Mouse (Mus musculus) small intestine, adult 2 months (tissue): ENCODE measurements around the gene Mecom. TPM values are rescaled to one million over a fixed set of nuclear protein-coding genes. Genes with fewer than 3 reads are reported as not detected.
A peak's percentile ranks its signal among the peaks of the same experiment; 100 is the strongest.

Source experiments
- H3K27ac ChIP-seq: fragments of 200-500 bp; 2 replicates; pipeline ENCODE4 v1.5.1; 2012; ENCODE audit warnings: low read depth, low read length, control low read depth, inconsistent platforms; ENCODE audit not compliant: insufficient read depth
- H3K27me3 ChIP-seq: fragments of 200-500 bp; 2 replicates; pipeline ENCODE4 v1.6.1; 2012; ENCODE audit warnings: mild to moderate bottlenecking, moderate library complexity, low read length, inconsistent platforms; ENCODE audit not compliant: control insufficient read depth, insufficient read depth
- H3K36me3 ChIP-seq: fragments of 200-500 bp; 2 replicates; pipeline ENCODE4 v1.6.1; 2012; ENCODE audit warnings: mild to moderate bottlenecking, low read length, control low read depth, inconsistent platforms; ENCODE audit not compliant: control insufficient read depth, insufficient read depth
- H3K4me1 ChIP-seq: fragments of 200-500 bp; 2 replicates; pipeline ENCODE4 v1.6.1; 2012; ENCODE audit warnings: low read length, inconsistent platforms, mixed read lengths; ENCODE audit not compliant: control insufficient read depth, insufficient read depth, insufficient read length
- H3K4me3 ChIP-seq: fragments of 200-500 bp; 2 replicates; pipeline ENCODE4 v1.5.1; 2012; ENCODE audit warnings: low read depth, mild to moderate bottlenecking, control low read depth, inconsistent platforms, low read length, moderate library complexity
- CTCF ChIP-seq: fragments of 200-500 bp; IDR thresholded peaks from 2 replicates; pipeline ENCODE4 v1.5.1; 2012; ENCODE audit warnings: low read depth, mild to moderate bottlenecking, control low read depth, inconsistent platforms, low read length, moderate library complexity, mixed read lengths; ENCODE audit not compliant: insufficient replicate concordance, insufficient read length; ENCODE audit errors: extremely low read depth
- POLR2A ChIP-seq: fragments of 200-500 bp; IDR thresholded peaks from 2 replicates; pipeline ENCODE4 v1.6.1; 2012; ENCODE audit warnings: low read depth, mild to moderate bottlenecking, control low read depth, inconsistent platforms, low read length, moderate library complexity
- WGBS: fragments of 180-500 bp; shearing (Covaris S2); methylation state at CpG from one replicate; pipeline ENCODE4 v1.1.7; 2018; 5-methylcytosine and 5-hydroxymethylcytosine counted together
- polyA plus RNA-seq: library from polyadenylated mRNA; depleted of rRNA; stranded (reverse); fragments of >200 nt; gene quantifications from 2 replicates; pipeline ENCODE4 v1.2.3, GENCODE M21; 2012

Gene Mecom
- polyA plus RNA-seq, 1 experiment, result 2.8 TPM

DNA sequence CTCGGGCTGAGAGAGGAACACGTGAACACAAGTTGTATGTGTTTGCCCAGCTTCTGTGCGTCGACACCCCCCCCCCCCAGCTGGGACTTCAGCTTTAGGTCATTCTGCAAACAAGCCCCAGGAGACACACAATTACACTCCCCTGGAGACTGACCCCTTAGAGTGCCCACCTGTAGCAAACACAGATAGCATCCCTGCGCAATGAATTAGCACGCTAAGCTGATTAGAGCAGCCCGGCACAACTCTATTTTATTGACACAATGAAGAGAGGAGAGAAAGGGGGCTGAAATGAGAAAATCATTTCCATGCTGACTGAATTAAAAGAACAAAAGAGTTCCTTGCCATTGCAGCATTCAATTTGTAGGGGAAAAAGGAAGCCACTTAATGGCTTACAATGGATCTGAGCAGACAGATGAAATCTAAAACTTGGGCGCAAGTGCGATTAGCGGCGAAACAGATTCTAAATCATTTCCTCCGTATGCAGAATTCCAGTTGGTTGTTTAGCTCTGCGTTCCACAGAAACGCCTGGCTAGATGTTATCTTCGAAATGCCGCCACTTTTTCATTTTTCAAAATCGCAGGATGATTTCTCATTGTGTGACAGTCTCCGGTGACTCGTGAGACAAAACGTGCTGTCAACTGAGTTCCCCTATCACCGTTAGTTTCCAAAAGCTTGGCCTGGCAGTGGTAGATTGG, 328.5 kb downstream of the Mecom start:
- Histone ChIP-seq H3K27ac (no peak overlapping the region), H3K27me3 (no peaks in the 10 kb centered on the region), H3K36me3 (no peaks in the 10 kb centered on the region), H3K4me3 (no peak overlapping the region), H3K4me1 (peaks cover 6% of the 10 kb centered on the region; the same call in 1 of the 2 replicates)
- TF ChIP-seq POLR2A (no peak), CTCF (no peak)
- WGBS, result 55% methylated on average over 21 of the region's 21 CpGs

- WGBS, result 32% methylated on average over 4 of the region's 4 CpGs
- Histone ChIP-seq H3K27ac (0 out of 2 replicates have a peak overlapping the region, but pooled peaks have one; percentile 37), H3K4me3 (no peak overlapping the region), H3K36me3 (no peaks in the 10 kb centered on the region), H3K27me3 (no peaks in the 10 kb centered on the region), H3K4me1 (peaks cover 11% of the 10 kb centered on the region; the same call in 1 of the 2 replicates)
- no peak for TF ChIP-seq POLR2A
- TF ChIP-seq CTCF, result no peak
These were observed 333.2 kb downstream of the Mecom start for GRCm38 (mm10) chr3:30214607-30215006.

DNA sequence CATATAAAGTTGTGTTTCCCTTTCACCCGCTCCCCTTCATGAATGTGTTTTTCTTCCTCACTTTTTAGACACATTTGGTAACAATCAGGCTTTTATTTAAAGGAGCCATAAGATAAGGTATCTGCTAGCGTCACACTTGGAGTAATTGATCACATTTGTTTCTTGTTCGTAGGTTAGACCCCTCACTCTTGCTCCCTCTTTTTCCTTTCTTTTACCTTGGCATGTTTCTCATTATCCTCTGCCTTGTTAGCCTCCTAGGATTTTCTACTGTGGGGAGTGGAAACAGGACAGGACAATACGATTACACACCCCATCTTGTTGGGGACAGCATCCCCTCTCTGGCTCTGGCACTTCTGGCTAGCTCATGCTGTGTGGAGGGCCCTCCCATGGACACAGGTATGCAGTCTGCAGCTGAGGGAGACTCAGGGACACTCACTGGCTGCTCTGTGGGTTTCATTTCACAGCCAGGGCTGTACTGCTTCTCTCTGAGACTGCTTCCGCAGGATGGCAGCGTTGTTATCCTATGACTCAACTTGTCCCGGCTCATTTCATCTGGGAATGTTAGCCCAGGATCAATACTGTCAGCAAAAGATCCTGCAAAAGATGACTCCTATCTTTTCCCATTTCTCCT, 334.2 kb downstream of the Mecom start:
- no peak for TF ChIP-seq POLR2A
- TF ChIP-seq CTCF, result peak; percentile 10; the same call in 1 of the 2 replicates
- peak overlapping the region; percentile 17; the same call in 1 of the 2 replicates for H3K27ac ChIP-seq
- WGBS, result 52% methylated on average over 7 of the region's 7 CpGs

DNA sequence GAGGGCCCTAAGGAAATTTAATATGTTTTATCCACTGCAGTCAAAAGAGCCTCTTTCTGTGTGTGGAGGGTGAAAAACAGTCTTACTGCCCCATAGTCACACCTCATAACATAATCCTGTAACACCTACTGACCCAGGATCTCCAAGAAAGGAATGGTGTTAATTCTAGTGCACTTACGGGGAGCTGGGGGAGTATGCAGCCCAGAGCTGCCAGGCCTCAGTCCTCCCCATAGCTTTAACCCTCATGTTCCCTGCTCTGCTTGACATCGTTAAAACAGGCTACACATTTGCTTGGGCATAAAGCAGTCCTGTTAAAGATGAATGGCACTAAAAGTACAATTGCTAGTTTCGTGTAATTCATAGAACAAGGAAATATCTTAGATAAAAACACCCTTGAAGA, 335.0 kb downstream of the Mecom start:
- 62% methylated on average over 3 of the region's 3 CpGs for WGBS
- H3K27me3 ChIP-seq, result no peaks in the 10 kb centered on the region
- TF ChIP-seq POLR2A (no peak), CTCF (no peak)
- H3K4me1 ChIP-seq, result peaks cover 9% of the 10 kb centered on the region; the same call in 1 of the 2 replicates
- no peak overlapping the region for H3K4me3 ChIP-seq
- no peak overlapping the region for H3K27ac ChIP-seq
- H3K36me3 ChIP-seq, result no peaks in the 10 kb centered on the region

More for the DNA sequence above, 334.2 kb downstream of the Mecom start:
- no peaks in the 10 kb centered on the region for H3K36me3 ChIP-seq
- H3K4me1 ChIP-seq, result peaks cover 11% of the 10 kb centered on the region; the same call in 1 of the 2 replicates
- no peak overlapping the region for H3K4me3 ChIP-seq
- H3K27me3 ChIP-seq, result no peaks in the 10 kb centered on the region

GRCm38 (mm10) chr3:30209131-30209530, 338.7 kb downstream of the Mecom start:
- Histone ChIP-seq H3K4me3 (no peak overlapping the region), H3K27me3 (no peaks in the 10 kb centered on the region), H3K4me1 (peaks cover 4% of the 10 kb centered on the region; the same call in 1 of the 2 replicates), H3K27ac (no peak overlapping the region), H3K36me3 (no peaks in the 10 kb centered on the region)
- no peak for TF ChIP-seq CTCF
- TF ChIP-seq POLR2A, result no peak

DNA sequence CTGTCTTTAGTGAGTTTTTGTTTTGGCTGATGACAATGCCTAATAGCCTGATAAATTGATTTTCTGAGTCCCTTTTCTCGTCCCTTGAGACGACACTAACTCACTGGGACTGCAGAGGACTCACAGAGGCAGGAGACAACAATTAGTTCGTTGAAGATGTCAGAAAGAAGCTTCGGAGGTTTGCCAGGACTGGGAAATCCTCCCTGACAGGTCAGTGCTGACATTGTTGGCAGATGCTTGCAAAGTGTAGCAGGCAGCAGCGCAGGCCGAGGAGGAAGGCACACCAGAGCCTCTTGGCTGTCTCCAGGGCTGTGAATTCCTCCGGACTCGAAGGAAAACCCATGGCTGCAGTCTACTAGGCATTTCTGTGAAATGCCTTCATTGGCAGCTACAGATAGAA, 339.9 kb downstream of the Mecom start:
- TF ChIP-seq CTCF (no peak), POLR2A (no peak)
- no peaks in the 10 kb centered on the region for H3K4me1 ChIP-seq
- no peaks in the 10 kb centered on the region for H3K36me3 ChIP-seq
- no peak overlapping the region for H3K27ac ChIP-seq
- no peak overlapping the region for H3K4me3 ChIP-seq
- no peaks in the 10 kb centered on the region for H3K27me3 ChIP-seq
- WGBS, result 79% methylated on average over 8 of the region's 8 CpGs

- Histone ChIP-seq H3K4me1 (no peaks in the 10 kb centered on the region), H3K27ac (no peak overlapping the region), H3K36me3 (no peaks in the 10 kb centered on the region), H3K4me3 (no peak overlapping the region), H3K27me3 (no peaks in the 10 kb centered on the region)
- no peak for TF ChIP-seq CTCF
- no peak for TF ChIP-seq POLR2A
- 41% methylated on average over 5 of the region's 5 CpGs for WGBS
These were observed 340.4 kb downstream of the Mecom start for GRCm38 (mm10) chr3:30207431-30207830.
